Mouse (Mus musculus) intestine, embryonic 15.5 days (tissue): Measurements from ENCODE around the gene Smarca1. TPM values are rescaled to one million over a fixed set of nuclear protein-coding genes. Genes with fewer than 3 reads are reported as not detected.

ENCODE experiments used
- ATAC-seq: fragments of 200-750 bp; cut with Nextera tagmentation; 2 replicates; pipeline ENCODE4 v1.8.0; 2017; ENCODE audit warnings: moderate TSS enrichment, moderate library complexity
- H3K27ac ChIP-seq: fragments of 300-500 bp; sonication (generic); 2 replicates; pipeline ENCODE4 v1.5.1; 2015; ENCODE audit warnings: mild to moderate bottlenecking, inconsistent platforms
- H3K27me3 ChIP-seq: fragments of 300-500 bp; sonication (generic); replicated peaks from 2 replicates; pipeline ENCODE4 v1.6.1; 2015; ENCODE audit warnings: inconsistent platforms
- H3K36me3 ChIP-seq: fragments of 300-500 bp; sonication (generic); 2 replicates; pipeline ENCODE4 v1.6.1; 2015; ENCODE audit warnings: inconsistent platforms
- H3K4me1 ChIP-seq: fragments of 300-500 bp; sonication (generic); replicated peaks from 2 replicates; pipeline ENCODE4 v1.6.1; 2015; ENCODE audit warnings: inconsistent platforms
- H3K4me2 ChIP-seq: fragments of 300-500 bp; sonication (generic); replicated peaks from 2 replicates; pipeline ENCODE4 v1.6.1; 2015; ENCODE audit warnings: mild to moderate bottlenecking, inconsistent platforms
- H3K4me3 ChIP-seq: fragments of 300-500 bp; sonication (generic); replicated peaks from 2 replicates; pipeline ENCODE4 v1.5.1; 2015; ENCODE audit warnings: inconsistent platforms
- H3K9ac ChIP-seq: fragments of 300-500 bp; sonication (generic); 2 replicates; pipeline ENCODE4 v1.6.1; 2015; ENCODE audit warnings: inconsistent platforms
- H3K9me3 ChIP-seq: fragments of 300-500 bp; sonication (generic); 2 replicates; pipeline ENCODE4 v1.6.1; 2016; ENCODE audit warnings: inconsistent platforms
- WGBS: fragments of 180-500 bp; shearing (Covaris S2); methylation state at CpG from one replicate; pipeline ENCODE4 v1.1.7; 2015; 5-methylcytosine and 5-hydroxymethylcytosine counted together
- polyA plus RNA-seq: library from polyadenylated mRNA; unstranded; fragments of >200 nt; fragmentation: Nextera tagmentation; extraction: Ambion mirVana; gene quantifications from 2 replicates; pipeline ENCODE4 v1.2.1, GENCODE M21; 2015

Smarca1 gene
- polyA plus RNA-seq: 26.1 and 32.5 TPM in 2 replicates

DNA sequence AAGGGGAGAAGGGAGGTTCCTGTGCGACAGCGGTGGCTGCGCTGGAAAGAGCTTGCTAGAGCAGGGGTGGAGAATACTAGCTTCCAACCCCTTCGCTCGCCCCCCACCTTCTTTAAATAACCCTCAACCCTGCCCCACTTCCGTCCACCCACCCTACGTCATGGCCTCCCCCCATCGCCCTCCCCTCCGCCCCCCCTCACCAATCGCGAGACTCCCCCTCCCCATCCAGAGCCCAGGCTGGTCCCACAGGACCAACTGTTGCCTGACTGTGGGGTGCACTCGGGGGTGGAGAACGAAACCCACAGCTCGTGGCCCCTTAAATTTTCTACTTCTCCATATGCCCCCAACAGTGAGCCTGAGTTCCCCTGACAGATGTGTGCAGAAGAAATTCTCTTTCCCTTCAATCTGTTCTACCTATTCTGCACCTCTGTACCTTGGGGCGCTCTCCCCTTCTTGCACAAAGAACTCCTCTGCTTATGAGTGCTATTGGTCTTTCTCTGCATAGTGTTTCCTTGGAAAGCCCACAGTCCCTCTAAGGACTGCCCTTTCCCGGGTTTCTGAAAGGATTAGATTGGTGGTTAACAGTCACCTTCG is at the start of gene Smarca1:
TSS of gene Smarca1 (minus strand) at position 544 of the 594 bp plus-strand sequence.
- no peaks in the 10 kb centered on the region for H3K27me3 ChIP-seq
- H3K4me1 ChIP-seq: no peaks in the 10 kb centered on the region
- H3K36me3 ChIP-seq: no peaks in the 10 kb centered on the region
- 19% methylated on average over 17 of the region's 17 CpGs for WGBS
- peak; percentile 63 for ATAC-seq
- H3K9me3 ChIP-seq: no peaks in the 10 kb centered on the region
- peak within 1 kb of the TSS; percentile 57 for H3K4me3 ChIP-seq
- H3K27ac ChIP-seq: peak within 1 kb of the TSS; percentile 59
- peak within 1 kb of the TSS; percentile 66 for H3K4me2 ChIP-seq
- peak within 1 kb of the TSS; percentile 61 for H3K9ac ChIP-seq

DNA sequence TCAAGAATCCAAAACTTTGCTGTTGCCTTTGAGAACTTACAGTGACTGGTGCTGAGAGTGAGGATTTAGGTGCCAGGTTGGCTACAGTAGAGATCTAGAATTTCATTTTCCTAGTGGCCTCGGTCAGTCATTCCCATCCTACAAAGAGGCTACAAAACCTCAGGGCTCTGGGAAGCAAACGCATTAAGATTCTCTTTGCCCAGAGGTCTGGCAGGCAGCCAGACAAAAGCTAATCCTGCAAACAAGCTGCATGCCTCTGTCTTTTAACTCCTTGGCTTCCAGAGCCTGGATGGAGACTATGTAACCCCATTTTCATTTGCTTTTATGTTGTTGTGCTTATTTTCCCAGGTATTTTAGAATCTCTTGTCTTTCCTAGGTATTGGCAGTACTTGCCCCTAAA is 45.0 kb upstream of the Smarca1 start:
- Histone ChIP-seq H3K9me3 (no peaks in the 10 kb centered on the region), H3K27ac (no peak overlapping the region), H3K4me3 (no peak overlapping the region), H3K36me3 (no peaks in the 10 kb centered on the region), H3K27me3 (no peaks in the 10 kb centered on the region), H3K9ac (no peak overlapping the region), H3K4me2 (no peak overlapping the region), H3K4me1 (no peaks in the 10 kb centered on the region)
- 18% methylated on average over 2 of the region's 2 CpGs for WGBS
- ATAC-seq: no peak

DNA sequence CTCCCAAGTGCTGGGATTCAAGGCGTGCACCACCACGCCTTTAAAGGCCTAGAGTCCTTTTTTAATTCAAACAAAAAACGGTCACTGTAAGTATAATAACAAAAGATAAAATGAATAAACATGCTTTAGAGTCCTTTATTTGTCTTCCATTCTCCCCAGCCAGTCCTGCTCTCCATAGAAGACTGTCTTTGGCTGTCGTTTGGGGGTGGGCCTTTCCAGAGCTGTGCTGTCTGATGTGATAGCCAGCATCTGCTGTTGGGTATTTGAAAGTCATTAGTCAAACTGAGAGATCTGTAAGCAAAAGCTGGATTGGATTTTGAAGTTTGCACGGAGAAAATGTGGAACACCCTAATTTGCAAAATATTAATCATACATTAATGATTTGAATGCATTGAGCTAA is 44.1 kb upstream of the Smarca1 start:
- Histone ChIP-seq H3K27ac (no peak overlapping the region), H3K4me1 (no peaks in the 10 kb centered on the region), H3K36me3 (no peaks in the 10 kb centered on the region), H3K9ac (no peak overlapping the region), H3K4me3 (no peak overlapping the region), H3K4me2 (no peak overlapping the region), H3K27me3 (no peaks in the 10 kb centered on the region), H3K9me3 (no peaks in the 10 kb centered on the region)
- no peak for ATAC-seq
- WGBS: 55% methylated on average over 5 of the region's 5 CpGs

GRCm38 (mm10) chrX:47934352-47934751 is 41.6 kb upstream of the Smarca1 start:
- no peak overlapping the region for H3K4me3 ChIP-seq
- H3K4me1 ChIP-seq: no peaks in the 10 kb centered on the region
- no peaks in the 10 kb centered on the region for H3K27me3 ChIP-seq
- WGBS: 88% methylated on average over 11 of the region's 11 CpGs
- no peaks in the 10 kb centered on the region for H3K9me3 ChIP-seq
- H3K9ac ChIP-seq: no peak overlapping the region
- no peak overlapping the region for H3K4me2 ChIP-seq
- H3K36me3 ChIP-seq: no peaks in the 10 kb centered on the region
- H3K27ac ChIP-seq: no peak overlapping the region
- ATAC-seq: no peak

DNA sequence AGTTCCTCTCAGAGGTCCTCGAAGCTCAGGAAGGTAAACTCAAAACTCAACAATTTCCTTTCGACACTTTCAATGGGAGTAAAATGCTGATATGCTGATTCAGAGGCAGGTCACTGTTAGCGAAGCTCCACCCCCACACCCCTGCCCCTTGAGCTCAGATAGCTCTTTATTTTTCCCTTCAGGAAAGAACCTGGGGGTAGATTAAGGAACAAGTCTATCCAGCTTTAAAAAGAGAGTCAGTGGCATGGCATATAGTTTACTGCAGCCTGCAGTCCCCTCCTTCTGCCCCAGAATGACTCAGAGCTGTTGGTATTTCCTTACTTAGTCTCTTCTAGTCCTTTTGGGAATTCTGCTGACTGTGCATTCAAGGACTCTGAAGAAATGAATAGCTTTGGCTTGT is 37.7 kb upstream of the Smarca1 start:
- Histone ChIP-seq H3K4me3 (no peak overlapping the region), H3K27ac (no peak overlapping the region), H3K9me3 (no peaks in the 10 kb centered on the region), H3K27me3 (no peaks in the 10 kb centered on the region), H3K9ac (no peak overlapping the region), H3K4me1 (no peaks in the 10 kb centered on the region), H3K36me3 (no peaks in the 10 kb centered on the region), H3K4me2 (no peak overlapping the region)
- WGBS: 73% methylated on average over 3 of the region's 3 CpGs
- no peak for ATAC-seq

DNA sequence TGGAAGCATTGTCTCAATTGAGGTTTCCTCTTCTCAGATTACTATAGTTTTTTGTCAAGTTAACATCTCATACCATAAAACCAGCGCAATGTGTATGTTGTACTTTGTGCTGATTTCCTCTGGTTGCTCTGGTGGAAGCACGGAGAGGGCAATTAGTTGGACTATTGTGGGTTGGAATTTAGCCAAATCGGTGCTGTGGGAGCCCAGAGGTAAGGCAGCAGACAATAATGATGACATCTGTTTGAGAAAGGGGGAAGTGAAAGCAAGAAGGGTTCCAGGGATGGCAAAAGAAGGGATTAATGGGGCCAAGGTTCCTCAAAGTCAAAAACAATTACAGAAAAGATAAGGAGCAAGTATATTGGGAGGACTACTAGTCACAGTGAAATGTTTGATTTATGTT is 35.2 kb upstream of the Smarca1 start:
- Histone ChIP-seq H3K27ac (no peak overlapping the region), H3K9me3 (no peaks in the 10 kb centered on the region), H3K9ac (no peak overlapping the region), H3K36me3 (no peaks in the 10 kb centered on the region), H3K4me2 (no peak overlapping the region), H3K4me1 (no peaks in the 10 kb centered on the region), H3K4me3 (no peak overlapping the region), H3K27me3 (no peaks in the 10 kb centered on the region)
- 59% methylated on average over 3 of the region's 3 CpGs for WGBS
- ATAC-seq: no peak

- Histone ChIP-seq H3K4me3 (no peak overlapping the region), H3K9me3 (no peaks in the 10 kb centered on the region), H3K9ac (no peak overlapping the region), H3K36me3 (no peaks in the 10 kb centered on the region), H3K27ac (no peak overlapping the region), H3K4me2 (no peak overlapping the region), H3K27me3 (no peaks in the 10 kb centered on the region), H3K4me1 (no peaks in the 10 kb centered on the region)
- WGBS: 86% methylated on average over 5 of the region's 5 CpGs
- ATAC-seq: no peak
These were observed 27.8 kb upstream of the Smarca1 start for GRCm38 (mm10) chrX:47920541-47920940.

- ATAC-seq: no peak
- Histone ChIP-seq H3K4me1 (no peaks in the 10 kb centered on the region), H3K36me3 (no peaks in the 10 kb centered on the region), H3K4me2 (no peak overlapping the region), H3K9ac (no peak overlapping the region), H3K4me3 (no peak overlapping the region), H3K9me3 (no peaks in the 10 kb centered on the region), H3K27ac (no peak overlapping the region), H3K27me3 (no peaks in the 10 kb centered on the region)
- 60% methylated on average over 1 of the region's 1 CpGs for WGBS
These were observed 24.1 kb upstream of the Smarca1 start for GRCm38 (mm10) chrX:47916831-47917230.

DNA sequence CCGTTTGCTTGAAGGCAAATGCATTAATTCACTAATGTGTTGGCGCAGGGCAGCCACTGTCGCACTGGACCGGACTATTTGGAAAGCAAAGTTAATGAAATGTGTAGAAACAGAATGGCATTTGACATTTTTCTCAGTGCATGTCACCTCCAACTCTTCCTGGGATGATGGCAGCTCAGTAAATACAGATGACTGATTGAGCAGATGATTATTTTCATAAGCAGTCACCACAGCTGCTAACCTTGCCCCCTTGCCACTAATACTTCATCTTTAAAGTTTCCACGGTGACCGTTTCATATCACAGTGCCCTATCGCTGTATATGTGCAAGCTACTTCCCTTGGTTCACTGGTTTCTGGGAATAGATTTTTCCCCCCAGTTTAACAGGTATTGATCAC is 20.8 kb upstream of the Smarca1 start:
- ATAC-seq: no peak
- H3K9ac ChIP-seq: no peak overlapping the region
- no peaks in the 10 kb centered on the region for H3K27me3 ChIP-seq
- H3K9me3 ChIP-seq: no peaks in the 10 kb centered on the region
- WGBS: 63% methylated on average over 7 of the region's 7 CpGs
- no peaks in the 10 kb centered on the region for H3K36me3 ChIP-seq
- no peaks in the 10 kb centered on the region for H3K4me1 ChIP-seq
- no peak overlapping the region for H3K4me3 ChIP-seq
- H3K27ac ChIP-seq: no peak overlapping the region
- H3K4me2 ChIP-seq: peak overlapping the region; percentile 52

GRCm38 (mm10) chrX:47912904-47913542 is 20.2 kb upstream of the Smarca1 start:
- WGBS: 19% methylated on average over 8 of the region's 8 CpGs

DNA sequence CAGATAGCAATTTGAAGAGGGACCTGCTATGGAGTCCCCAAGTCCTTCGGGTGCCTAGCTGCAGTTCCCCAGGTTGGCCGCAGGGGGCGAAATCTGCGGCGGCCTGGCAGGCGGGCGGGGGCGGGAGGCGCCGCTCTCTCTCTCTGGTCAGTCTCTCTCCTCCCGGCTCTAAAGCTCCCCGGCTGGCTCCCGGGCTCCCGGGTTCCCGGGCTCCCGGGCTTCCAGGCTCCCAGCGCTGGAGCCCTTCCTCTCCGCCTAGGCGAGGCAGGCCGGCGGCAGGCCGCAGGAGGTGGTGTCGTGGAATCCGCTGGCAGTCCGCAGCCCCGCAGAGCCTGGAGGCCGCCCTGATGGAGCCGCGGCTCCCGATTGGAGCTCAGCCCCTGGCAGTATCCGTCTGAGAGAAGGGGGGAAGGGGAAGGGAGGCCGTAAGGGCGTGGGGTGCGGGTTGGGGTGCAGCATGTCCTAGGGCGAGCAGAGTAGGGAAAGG is 19.6 kb upstream of the Smarca1 start, which contains the start of gene Ocrl:
TSS of gene Ocrl (plus strand) at position 82 of the 487 bp plus-strand sequence.
- H3K9me3 ChIP-seq: no peaks in the 10 kb centered on the region
- H3K4me1 ChIP-seq: no peaks in the 10 kb centered on the region
- no peaks in the 10 kb centered on the region for H3K27me3 ChIP-seq
- WGBS: 19% methylated on average over 33 of the region's 35 CpGs
- peak; percentile 93 for ATAC-seq
- peak within 1 kb of the TSS; percentile 78 for H3K27ac ChIP-seq
- H3K4me2 ChIP-seq: peak within 1 kb of the TSS; percentile 52
- H3K36me3 ChIP-seq: no peaks in the 10 kb centered on the region
- H3K4me3 ChIP-seq: peak within 1 kb of the TSS; percentile 65
- H3K9ac ChIP-seq: peak within 1 kb of the TSS; percentile 70

More at GRCm38 (mm10) chrX:47912904-47913542, 20.2 kb upstream of the Smarca1 start:
- H3K4me3 ChIP-seq: peak overlapping the region; percentile 65
- H3K9ac ChIP-seq: no peak overlapping the region; the same call in 1 of the 2 replicates
- no peaks in the 10 kb centered on the region for H3K4me1 ChIP-seq
- no peaks in the 10 kb centered on the region for H3K27me3 ChIP-seq
- ATAC-seq: peak; percentile 68
- peak overlapping the region; percentile 52 for H3K4me2 ChIP-seq
- no peak overlapping the region for H3K27ac ChIP-seq
- no peaks in the 10 kb centered on the region for H3K36me3 ChIP-seq
- H3K9me3 ChIP-seq: no peaks in the 10 kb centered on the region

- Histone ChIP-seq H3K36me3 (no peaks in the 10 kb centered on the region), H3K4me3 (peak overlapping the region; percentile 57), H3K4me1 (no peaks in the 10 kb centered on the region), H3K9me3 (no peaks in the 10 kb centered on the region), H3K27ac (peak overlapping the region; percentile 59), H3K27me3 (no peaks in the 10 kb centered on the region), H3K9ac (peak overlapping the region; percentile 61), H3K4me2 (peak overlapping the region; percentile 66)
- ATAC-seq: peak; percentile 82
- WGBS: 18% methylated on average over 29 of the region's 36 CpGs
These were observed 805 bp downstream of the Smarca1 start for GRCm38 (mm10) chrX:47891907-47892430.
